Mouse (Mus musculus) cerebellum, adult 2 months (tissue): ENCODE results near the gene Hdac1.
A peak's percentile ranks its signal among the peaks of the same experiment; 100 is the strongest.

Experiments
- CTCF ChIP-seq: fragments of 200-500 bp; IDR thresholded peaks from 2 replicates; pipeline ENCODE4 v1.5.1; 2011; ENCODE audit warnings: low read depth, mild to moderate bottlenecking, control low read depth, low read length, moderate library complexity, borderline replicate concordance; ENCODE audit not compliant: insufficient read depth
- POLR2A ChIP-seq: fragments of 200-500 bp; IDR thresholded peaks from 2 replicates; pipeline ENCODE4 v1.6.1; 2011; ENCODE audit warnings: low read length, control low read depth, borderline replicate concordance; ENCODE audit not compliant: insufficient read depth

DNA sequence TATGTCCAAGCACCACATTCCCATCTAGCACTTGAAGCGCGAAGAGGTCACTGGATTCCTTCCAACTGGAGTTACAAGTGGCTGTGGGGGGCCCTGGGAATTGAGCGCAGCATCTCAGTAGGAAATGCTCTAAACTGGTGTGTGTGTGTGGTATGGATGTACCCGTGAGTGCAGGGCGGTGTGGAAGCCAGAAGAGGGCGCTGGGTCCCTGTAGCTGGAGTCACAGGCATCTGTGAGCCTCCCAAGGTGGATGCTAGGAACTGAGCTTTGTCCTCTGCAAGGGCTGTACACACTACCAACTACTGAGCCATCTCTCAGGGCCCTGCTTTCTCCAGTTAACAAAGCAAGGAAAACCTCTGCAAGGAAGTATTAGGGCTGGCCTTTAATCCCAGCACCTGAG lies 2.5 kb downstream of the Hdac1 start:
- TF ChIP-seq POLR2A (no peak), CTCF (peak; percentile 34; the same call in 1 of the 2 replicates)
